Mouse (Mus musculus) heart, embryonic 12.5 days (tissue): ENCODE measurements around the gene Ttc19. TPM values are rescaled to one million over a fixed set of nuclear protein-coding genes. Genes with fewer than 3 reads are reported as not detected.
"Not testable (repeated sequence)": the region's sequence is repeated elsewhere in the genome, so short reads cannot be mapped to it uniquely, and the experiment has no call there.

ENCODE experiments used
- ATAC-seq: fragments of 200-750 bp; cut with Nextera tagmentation; 2 replicates; pipeline ENCODE4 v1.8.0; 2017; ENCODE audit warnings: moderate TSS enrichment, moderate library complexity; ENCODE audit not compliant: insufficient number of reproducible peaks, low FRiP score
- H3K27ac ChIP-seq: fragments of 300-500 bp; sonication (generic); 2 replicates; pipeline ENCODE4 v1.5.1; 2016; ENCODE audit warnings: mild to moderate bottlenecking, moderate library complexity; ENCODE audit not compliant: poor library complexity, severe bottlenecking
- H3K27me3 ChIP-seq: fragments of 300-500 bp; sonication (generic); replicated peaks from 2 replicates; pipeline ENCODE4 v1.6.1; 2016; ENCODE audit warnings: mild to moderate bottlenecking, moderate library complexity
- H3K36me3 ChIP-seq: fragments of 300-500 bp; sonication (generic); 2 replicates; pipeline ENCODE4 v1.6.1; 2016; ENCODE audit warnings: mild to moderate bottlenecking, moderate library complexity
- H3K4me1 ChIP-seq: fragments of 300-500 bp; sonication (generic); replicated peaks from 2 replicates; pipeline ENCODE4 v1.6.1; 2016; ENCODE audit warnings: mild to moderate bottlenecking
- H3K4me2 ChIP-seq: fragments of 300-500 bp; sonication (generic); 2 replicates; pipeline ENCODE4 v1.6.1; 2016; ENCODE audit warnings: mild to moderate bottlenecking, moderate library complexity
- H3K4me3 ChIP-seq: fragments of 300-500 bp; sonication (generic); 2 replicates; pipeline ENCODE4 v1.5.1; 2016; ENCODE audit warnings: mild to moderate bottlenecking
- H3K9ac ChIP-seq: fragments of 300-500 bp; sonication (generic); 2 replicates; pipeline ENCODE4 v1.6.1; 2016; ENCODE audit warnings: mild to moderate bottlenecking, moderate library complexity
- H3K9me3 ChIP-seq: fragments of 300-500 bp; sonication (generic); replicated peaks from 2 replicates; pipeline ENCODE4 v1.6.1; 2016; ENCODE audit warnings: mild to moderate bottlenecking, moderate library complexity
- whole genome bisulfite sequencing: fragments of 180-500 bp; shearing (Covaris S2); methylation state at CpG from one replicate; pipeline ENCODE4 v1.1.7; 2016; 5-methylcytosine and 5-hydroxymethylcytosine counted together
- polyA plus RNA-seq: library from polyadenylated mRNA; unstranded; fragments of >200 nt; fragmentation: Nextera tagmentation; extraction: Ambion mirVana; gene quantifications from 2 replicates; pipeline ENCODE4 v1.2.1, GENCODE M21; 2016

Gene Ttc19
- polyA plus RNA-seq, 1 experiment from 2014 or later, result 20.7 TPM

DNA sequence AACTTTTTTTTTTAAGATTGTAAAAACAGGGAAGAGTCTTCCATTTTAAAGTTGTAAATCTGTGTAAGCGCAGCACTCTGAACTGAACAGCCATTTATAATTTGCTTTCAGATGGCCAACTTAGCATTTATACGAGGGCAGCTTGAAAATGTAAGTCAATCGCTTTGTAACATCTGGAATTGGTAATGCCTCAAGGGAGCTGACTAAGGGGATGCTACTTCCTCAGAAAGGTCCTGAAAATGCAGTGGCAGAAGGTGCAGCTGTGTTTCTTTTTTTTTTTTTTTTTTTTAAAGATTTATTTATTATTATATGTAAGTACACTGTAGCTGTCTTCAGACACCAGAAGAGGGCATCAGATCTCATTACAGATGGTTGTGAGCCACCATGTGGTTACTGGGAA is 2.7 kb downstream of the Ttc19 start:
- H3K9ac ChIP-seq, H3K9me3 ChIP-seq, ATAC-seq, H3K4me3 ChIP-seq, H3K4me2 ChIP-seq, H3K27me3 ChIP-seq, H3K27ac ChIP-seq, H3K4me1 ChIP-seq: not testable (repeated sequence)
- H3K36me3 ChIP-seq, result peaks cover 48% of the 10 kb centered on the region
- 98% methylated on average over 3 of the region's 3 CpGs for WGBS

DNA sequence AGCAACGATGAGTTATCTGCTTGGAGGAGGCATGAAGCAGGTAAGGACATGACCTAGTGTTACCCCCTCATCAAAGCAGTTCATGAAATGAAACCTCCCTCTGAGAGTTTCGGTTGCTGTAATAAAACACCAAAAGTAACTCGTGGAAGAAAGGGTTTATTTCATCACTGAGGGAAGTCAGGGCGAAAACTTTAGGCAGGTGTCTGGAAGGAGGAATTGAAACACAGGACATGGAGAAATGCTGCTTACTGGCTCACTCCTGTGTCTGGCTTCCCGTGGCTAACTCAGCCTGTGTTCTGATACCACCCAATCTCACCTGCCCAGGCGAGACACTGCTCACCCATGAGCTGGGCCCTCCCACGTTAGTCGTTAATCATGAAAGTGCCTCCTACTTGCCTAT is 3.7 kb downstream of the Ttc19 start:
- H3K4me2 ChIP-seq, result no peak overlapping the region
- H3K27ac ChIP-seq, result no peak overlapping the region
- H3K27me3 ChIP-seq, result no peaks in the 10 kb centered on the region
- no peaks in the 10 kb centered on the region for H3K9me3 ChIP-seq
- H3K4me1 ChIP-seq, result peaks cover 5% of the 10 kb centered on the region
- no peak overlapping the region for H3K4me3 ChIP-seq
- 85% methylated on average over 8 of the region's 8 CpGs for WGBS
- ATAC-seq, result no peak
- H3K9ac ChIP-seq, result no peak overlapping the region
- peaks cover 55% of the 10 kb centered on the region for H3K36me3 ChIP-seq

DNA sequence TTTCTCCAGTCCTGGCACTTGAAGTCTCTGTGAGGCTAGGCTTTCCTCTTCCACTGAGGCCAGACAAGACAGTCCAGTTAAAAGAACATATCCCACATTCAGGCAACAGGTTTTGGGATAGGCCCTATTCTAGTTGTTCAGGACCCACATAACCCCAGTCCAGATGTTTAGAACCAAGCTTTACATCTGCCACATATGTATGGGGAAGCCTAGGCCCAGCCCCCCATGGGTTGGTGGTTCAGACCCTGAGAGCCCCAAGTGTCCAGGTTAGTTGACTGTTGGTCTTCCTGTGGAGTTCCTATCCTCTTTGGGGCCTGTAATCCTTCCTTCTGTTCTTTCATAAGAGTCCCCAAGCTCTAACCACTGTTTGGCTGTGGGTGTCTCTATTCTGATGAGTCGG is 6.4 kb downstream of the Ttc19 start:
- ATAC-seq, result no peak
- H3K4me2 ChIP-seq, result no peak overlapping the region
- no peak overlapping the region for H3K27ac ChIP-seq
- no peaks in the 10 kb centered on the region for H3K4me1 ChIP-seq
- peaks cover 60% of the 10 kb centered on the region for H3K36me3 ChIP-seq
- no peaks in the 10 kb centered on the region for H3K9me3 ChIP-seq
- no peaks in the 10 kb centered on the region for H3K27me3 ChIP-seq
- no peak overlapping the region for H3K9ac ChIP-seq
- 94% methylated on average over 1 of the region's 1 CpGs for WGBS
- H3K4me3 ChIP-seq, result no peak overlapping the region

GRCm38 (mm10) chr11:62294121-62294520 is 12.8 kb downstream of the Ttc19 start:
- no peak overlapping the region for H3K9ac ChIP-seq
- WGBS, result 79% methylated on average over 2 of the region's 2 CpGs
- H3K4me2 ChIP-seq, result no peak overlapping the region
- no peaks in the 10 kb centered on the region for H3K27me3 ChIP-seq
- no peaks in the 10 kb centered on the region for H3K9me3 ChIP-seq
- H3K4me1 ChIP-seq, result no peaks in the 10 kb centered on the region
- H3K36me3 ChIP-seq, result peaks cover 56% of the 10 kb centered on the region
- H3K27ac ChIP-seq, result no peak overlapping the region
- no peak overlapping the region for H3K4me3 ChIP-seq
- ATAC-seq, result no peak

GRCm38 (mm10) chr11:62298883-62299282 is 17.6 kb downstream of the Ttc19 start:
- ATAC-seq, result no peak
- WGBS, result 82% methylated on average over 6 of the region's 6 CpGs
- H3K9ac ChIP-seq, result no peak overlapping the region
- no peak overlapping the region for H3K27ac ChIP-seq
- no peaks in the 10 kb centered on the region for H3K9me3 ChIP-seq
- H3K4me2 ChIP-seq, result no peak overlapping the region
- no peak overlapping the region for H3K4me3 ChIP-seq
- peaks cover 37% of the 10 kb centered on the region for H3K36me3 ChIP-seq
- no peaks in the 10 kb centered on the region for H3K27me3 ChIP-seq
- H3K4me1 ChIP-seq, result no peaks in the 10 kb centered on the region

GRCm38 (mm10) chr11:62305866-62306265 is 24.6 kb downstream of the Ttc19 start:
- Histone ChIP-seq H3K36me3 (peaks cover 48% of the 10 kb centered on the region), H3K4me2 (no peak overlapping the region), H3K27ac (no peak overlapping the region), H3K4me1 (no peaks in the 10 kb centered on the region), H3K27me3 (no peaks in the 10 kb centered on the region), H3K4me3 (no peak overlapping the region), H3K9me3 (no peaks in the 10 kb centered on the region), H3K9ac (no peak overlapping the region)
- 93% methylated on average over 2 of the region's 2 CpGs for WGBS
- no peak for ATAC-seq

DNA sequence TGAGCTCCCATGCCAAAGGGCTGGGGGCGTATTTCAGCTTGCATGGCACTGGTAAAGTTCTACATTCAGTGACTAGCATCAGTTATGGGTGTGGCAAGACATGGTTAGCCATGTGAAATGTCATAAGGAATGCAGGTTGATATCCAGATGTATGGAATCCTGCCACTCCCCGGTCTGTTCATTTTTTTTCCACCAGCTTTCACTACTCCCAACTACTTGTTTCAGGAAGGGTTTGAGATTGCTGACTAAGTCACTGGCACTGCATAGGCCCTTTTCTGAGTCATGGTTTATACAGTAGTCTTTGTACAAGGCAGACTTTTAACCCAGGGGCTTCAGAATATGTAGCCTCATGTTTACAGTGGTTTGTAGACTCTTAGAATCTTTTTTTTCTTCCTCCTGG is 28.0 kb downstream of the Ttc19 start:
- Histone ChIP-seq H3K27ac (no peak overlapping the region), H3K27me3 (no peaks in the 10 kb centered on the region), H3K4me3 (no peak overlapping the region), H3K9ac (no peak overlapping the region), H3K36me3 (peaks cover 75% of the 10 kb centered on the region), H3K4me1 (no peaks in the 10 kb centered on the region), H3K9me3 (no peaks in the 10 kb centered on the region), H3K4me2 (no peak overlapping the region)
- 87% methylated on average over 2 of the region's 2 CpGs for WGBS
- no peak for ATAC-seq

GRCm38 (mm10) chr11:62314984-62315383 is 33.7 kb downstream of the Ttc19 start:
- no peak overlapping the region for H3K4me2 ChIP-seq
- H3K4me1 ChIP-seq, result no peaks in the 10 kb centered on the region
- peaks cover 81% of the 10 kb centered on the region for H3K36me3 ChIP-seq
- no peaks in the 10 kb centered on the region for H3K27me3 ChIP-seq
- H3K9me3 ChIP-seq, result no peaks in the 10 kb centered on the region
- no peak overlapping the region for H3K27ac ChIP-seq
- H3K9ac ChIP-seq, result no peak overlapping the region
- WGBS, result 96% methylated on average over 5 of the region's 5 CpGs
- H3K4me3 ChIP-seq, result no peak overlapping the region
- ATAC-seq, result no peak

GRCm38 (mm10) chr11:62317746-62318145 is 36.5 kb downstream of the Ttc19 start:
- H3K36me3 ChIP-seq, result peaks cover 86% of the 10 kb centered on the region
- no peaks in the 10 kb centered on the region for H3K9me3 ChIP-seq
- H3K27me3 ChIP-seq, result no peaks in the 10 kb centered on the region
- no peak overlapping the region for H3K4me2 ChIP-seq
- no peak overlapping the region for H3K27ac ChIP-seq
- H3K4me3 ChIP-seq, result no peak overlapping the region
- no peaks in the 10 kb centered on the region for H3K4me1 ChIP-seq
- no peak overlapping the region for H3K9ac ChIP-seq
- WGBS, result 83% methylated on average over 11 of the region's 11 CpGs
- ATAC-seq, result no peak

DNA sequence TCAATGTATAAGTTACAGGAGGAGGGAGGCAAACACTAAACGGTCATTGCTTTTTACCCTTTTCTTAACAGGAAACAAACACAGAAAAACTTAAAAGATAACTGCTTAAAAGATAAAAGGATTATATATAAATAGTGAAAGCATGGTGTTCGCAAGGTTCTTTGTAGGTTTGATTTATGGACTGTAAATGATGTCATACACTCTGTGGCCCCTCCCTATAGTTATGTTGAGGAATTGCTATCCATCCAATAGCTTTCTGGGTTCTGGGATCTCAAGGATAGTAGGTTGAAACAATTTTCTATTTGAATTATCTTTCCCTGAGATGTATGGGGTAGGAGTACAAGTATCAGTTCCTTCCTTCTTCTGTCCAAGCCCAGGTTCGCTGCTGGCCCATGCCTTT is 38.8 kb downstream of the Ttc19 start:
- H3K27ac ChIP-seq, result no peak overlapping the region
- H3K4me2 ChIP-seq, result no peak overlapping the region
- no peak for ATAC-seq
- H3K4me1 ChIP-seq, result peaks cover 5% of the 10 kb centered on the region; the same call in 1 of the 2 replicates
- no peaks in the 10 kb centered on the region for H3K27me3 ChIP-seq
- peaks cover 81% of the 10 kb centered on the region for H3K36me3 ChIP-seq
- H3K9me3 ChIP-seq, result no peaks in the 10 kb centered on the region
- H3K4me3 ChIP-seq, result no peak overlapping the region
- no peak overlapping the region for H3K9ac ChIP-seq
- 88% methylated on average over 3 of the region's 3 CpGs for WGBS

- ATAC-seq, result no peak
- Histone ChIP-seq H3K36me3 (peaks cover 79% of the 10 kb centered on the region), H3K4me2 (no peak overlapping the region), H3K9me3 (no peaks in the 10 kb centered on the region), H3K4me3 (no peak overlapping the region), H3K27ac (no peak overlapping the region), H3K27me3 (no peaks in the 10 kb centered on the region), H3K9ac (no peak overlapping the region), H3K4me1 (peaks cover 5% of the 10 kb centered on the region; the same call in 1 of the 2 replicates)
- WGBS, result 41% methylated on average over 3 of the region's 3 CpGs
These were observed 42.4 kb downstream of the Ttc19 start for GRCm38 (mm10) chr11:62323659-62324058.

DNA sequence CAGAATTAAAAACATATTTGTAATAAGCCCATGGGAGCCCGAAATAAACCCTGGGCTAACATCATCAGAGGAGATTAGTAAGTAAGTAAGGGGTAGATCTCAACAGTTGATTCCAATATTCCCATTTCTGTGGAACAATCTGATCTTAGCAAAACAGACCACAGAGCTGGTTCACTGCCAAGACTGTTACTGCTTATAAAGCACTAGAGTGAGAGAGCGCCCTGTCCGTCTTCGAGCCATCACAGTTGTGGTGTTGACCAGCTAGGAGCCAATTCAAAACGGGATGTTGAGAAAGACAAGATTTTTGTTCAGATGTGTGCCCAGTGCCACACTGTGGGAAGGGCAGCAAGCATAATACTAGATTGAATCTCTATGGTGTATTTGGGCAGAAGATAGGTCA is 49.9 kb downstream of the Ttc19 start:
- H3K36me3 ChIP-seq, result peaks cover 87% of the 10 kb centered on the region
- H3K9ac ChIP-seq, result no peak overlapping the region
- H3K27ac ChIP-seq, result no peak overlapping the region
- no peak overlapping the region for H3K4me3 ChIP-seq
- H3K4me1 ChIP-seq, result no peaks in the 10 kb centered on the region
- 88% methylated on average over 5 of the region's 5 CpGs for WGBS
- no peak overlapping the region for H3K4me2 ChIP-seq
- no peaks in the 10 kb centered on the region for H3K9me3 ChIP-seq
- no peak for ATAC-seq
- H3K27me3 ChIP-seq, result no peaks in the 10 kb centered on the region
